Mouse (Mus musculus): ENCODE measurements around the gene Dnajc6. TPM values are rescaled to one million over a fixed set of nuclear protein-coding genes. Genes with fewer than 3 reads are reported as not detected.

Gene Dnajc6
- polyA plus RNA-seq, 1 experiment from 2014 or later: 66.1 TPM

DNA sequence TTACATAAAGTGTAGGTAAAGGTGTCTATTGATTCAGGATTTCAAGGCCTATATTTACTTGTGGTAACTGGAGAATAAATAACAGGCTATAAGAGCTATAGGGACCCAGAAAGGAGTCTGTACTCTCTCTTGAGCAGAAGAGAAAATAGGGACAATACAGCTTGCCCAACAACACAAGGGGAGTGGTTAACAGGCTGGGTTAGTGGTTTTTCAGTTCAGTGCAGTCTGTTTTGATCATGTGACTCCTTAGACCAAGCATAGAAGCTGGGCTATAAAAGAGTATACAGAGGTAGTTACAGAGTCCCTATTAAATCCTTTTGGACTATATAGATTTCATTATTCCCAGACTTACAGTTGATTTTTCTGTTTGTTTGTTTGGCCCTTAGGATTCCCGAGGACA, 36.3 kb upstream of the Dnajc6 start:
- Histone ChIP-seq H3K4me1 (replicated peaks; ENCODE audit: control insufficient read depth, insufficient read depth, low read length) (no peaks in the 10 kb centered on the region), H3K4me2 (replicated peaks) (no peak overlapping the region), H3K36me3 (replicated peaks; ENCODE audit: control insufficient read depth, insufficient read depth) (no peaks in the 10 kb centered on the region), H3K9ac (no peak overlapping the region), H3K4me3 (replicated peaks; ENCODE audit: low read length) (no peak overlapping the region), H3K9me3 (ENCODE audit: control insufficient read depth, low read length) (no peaks in the 10 kb centered on the region), H3K27ac (no peak overlapping the region), H3K27me3 (ENCODE audit: control insufficient read depth, insufficient read depth, low read length) (no peaks in the 10 kb centered on the region)
- WGBS: 95% methylated on average over 1 of the region's 1 CpGs
- ATAC-seq (ENCODE audit: low FRiP score): no peak
- DNase-seq (ENCODE audit: low spot score): no peak

GRCm38 (mm10) chr4:101462065-101462464, 34.4 kb upstream of the Dnajc6 start:
- Histone ChIP-seq H3K27me3 (ENCODE audit: control insufficient read depth, insufficient read depth, low read length) (no peaks in the 10 kb centered on the region), H3K4me1 (replicated peaks; ENCODE audit: control insufficient read depth, insufficient read depth, low read length) (no peaks in the 10 kb centered on the region), H3K4me3 (replicated peaks; ENCODE audit: low read length) (no peak overlapping the region), H3K9me3 (ENCODE audit: control insufficient read depth, low read length) (no peaks in the 10 kb centered on the region), H3K27ac (no peak overlapping the region), H3K9ac (no peak overlapping the region), H3K4me2 (replicated peaks) (no peak overlapping the region), H3K36me3 (replicated peaks; ENCODE audit: control insufficient read depth, insufficient read depth) (no peaks in the 10 kb centered on the region)
- WGBS: 72% methylated on average over 2 of the region's 2 CpGs
- DNase-seq (ENCODE audit: low spot score) (no peak), ATAC-seq (ENCODE audit: low FRiP score) (no peak)

DNA sequence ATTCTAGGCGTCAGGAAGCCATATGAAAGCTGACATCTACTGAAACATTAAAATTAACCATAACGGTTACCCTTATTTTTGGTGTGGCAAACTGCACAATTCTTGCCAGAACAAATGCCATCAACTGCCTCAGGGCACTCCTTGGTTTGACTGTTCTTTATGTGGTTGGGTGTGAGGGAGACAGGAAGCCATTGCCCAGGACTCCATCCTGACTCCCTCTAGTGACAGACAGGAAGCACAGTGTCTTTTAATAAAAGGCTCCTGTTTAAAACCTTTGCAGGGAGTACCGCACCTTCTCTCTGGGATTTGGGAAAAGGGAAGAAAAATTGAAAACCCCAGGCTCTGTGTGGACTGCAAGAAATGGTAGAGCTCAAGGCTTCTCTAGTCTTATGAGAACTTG, 30.2 kb upstream of the Dnajc6 start:
- H3K36me3 ChIP-seq (replicated peaks; ENCODE audit: control insufficient read depth, insufficient read depth): no peaks in the 10 kb centered on the region
- no peak overlapping the region for H3K27ac ChIP-seq
- H3K9ac ChIP-seq: no peak overlapping the region
- ATAC-seq (ENCODE audit: low FRiP score): no peak
- H3K4me3 ChIP-seq (replicated peaks; ENCODE audit: low read length): no peak overlapping the region
- WGBS: 91% methylated on average over 3 of the region's 3 CpGs
- no peaks in the 10 kb centered on the region for H3K9me3 ChIP-seq (ENCODE audit: control insufficient read depth, low read length)
- H3K4me1 ChIP-seq (replicated peaks; ENCODE audit: control insufficient read depth, insufficient read depth, low read length): no peaks in the 10 kb centered on the region
- no peak for DNase-seq (ENCODE audit: low spot score)
- no peak overlapping the region for H3K4me2 ChIP-seq (replicated peaks)
- H3K27me3 ChIP-seq (ENCODE audit: control insufficient read depth, insufficient read depth, low read length): no peaks in the 10 kb centered on the region

DNA sequence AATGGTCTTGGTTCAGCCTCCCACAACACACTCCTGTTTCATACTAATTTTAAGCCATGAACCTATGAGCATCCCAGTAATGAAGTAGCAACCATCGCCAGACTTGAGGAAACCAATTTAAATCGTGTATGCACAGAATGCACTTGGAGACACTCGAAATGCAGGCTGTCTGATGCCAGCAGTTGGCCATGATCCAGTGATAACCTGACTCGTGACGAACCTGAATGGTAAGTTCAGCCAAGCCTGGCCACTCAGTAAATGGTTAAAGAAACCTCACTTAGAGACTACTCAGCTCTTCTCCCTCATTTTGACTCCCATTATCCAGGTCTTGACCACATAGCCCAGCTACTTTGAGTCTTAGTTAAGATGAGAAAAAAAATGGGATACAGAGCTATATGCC, 27.2 kb upstream of the Dnajc6 start:
- DNase-seq (ENCODE audit: low spot score) (no peak), ATAC-seq (ENCODE audit: low FRiP score) (no peak)
- no peak overlapping the region for H3K27ac ChIP-seq
- H3K4me3 ChIP-seq (replicated peaks; ENCODE audit: low read length): no peak overlapping the region
- H3K9ac ChIP-seq: no peak overlapping the region
- no peaks in the 10 kb centered on the region for H3K27me3 ChIP-seq (ENCODE audit: control insufficient read depth, insufficient read depth, low read length)
- H3K4me2 ChIP-seq (replicated peaks): no peak overlapping the region
- no peaks in the 10 kb centered on the region for H3K4me1 ChIP-seq (replicated peaks; ENCODE audit: control insufficient read depth, insufficient read depth, low read length)
- H3K9me3 ChIP-seq (ENCODE audit: control insufficient read depth, low read length): no peaks in the 10 kb centered on the region
- 83% methylated on average over 5 of the region's 5 CpGs for WGBS
- H3K36me3 ChIP-seq (replicated peaks; ENCODE audit: control insufficient read depth, insufficient read depth): no peaks in the 10 kb centered on the region

GRCm38 (mm10) chr4:101470543-101470942, 25.9 kb upstream of the Dnajc6 start:
- DNase-seq (ENCODE audit: low spot score) (no peak), ATAC-seq (ENCODE audit: low FRiP score) (no peak)
- 71% methylated on average over 5 of the region's 5 CpGs for WGBS
- Histone ChIP-seq H3K27me3 (ENCODE audit: control insufficient read depth, insufficient read depth, low read length) (no peaks in the 10 kb centered on the region), H3K9me3 (ENCODE audit: control insufficient read depth, low read length) (no peaks in the 10 kb centered on the region), H3K4me2 (replicated peaks) (no peak overlapping the region), H3K9ac (no peak overlapping the region), H3K4me1 (replicated peaks; ENCODE audit: control insufficient read depth, insufficient read depth, low read length) (no peaks in the 10 kb centered on the region), H3K4me3 (replicated peaks; ENCODE audit: low read length) (no peak overlapping the region), H3K36me3 (replicated peaks; ENCODE audit: control insufficient read depth, insufficient read depth) (no peaks in the 10 kb centered on the region), H3K27ac (no peak overlapping the region)

GRCm38 (mm10) chr4:101472767-101473166, 23.7 kb upstream of the Dnajc6 start:
- H3K27ac ChIP-seq: no peak overlapping the region
- 95% methylated on average over 3 of the region's 3 CpGs for WGBS
- no peaks in the 10 kb centered on the region for H3K36me3 ChIP-seq (replicated peaks; ENCODE audit: control insufficient read depth, insufficient read depth)
- no peaks in the 10 kb centered on the region for H3K9me3 ChIP-seq (ENCODE audit: control insufficient read depth, low read length)
- H3K9ac ChIP-seq: no peak overlapping the region
- ATAC-seq (ENCODE audit: low FRiP score) (no peak), DNase-seq (ENCODE audit: low spot score) (no peak)
- no peaks in the 10 kb centered on the region for H3K4me1 ChIP-seq (replicated peaks; ENCODE audit: control insufficient read depth, insufficient read depth, low read length)
- no peak overlapping the region for H3K4me2 ChIP-seq (replicated peaks)
- H3K27me3 ChIP-seq (ENCODE audit: control insufficient read depth, insufficient read depth, low read length): no peaks in the 10 kb centered on the region
- H3K4me3 ChIP-seq (replicated peaks; ENCODE audit: low read length): no peak overlapping the region

- H3K27ac ChIP-seq: no peak overlapping the region
- H3K9me3 ChIP-seq (ENCODE audit: control insufficient read depth, low read length): no peaks in the 10 kb centered on the region
- no peaks in the 10 kb centered on the region for H3K4me1 ChIP-seq (replicated peaks; ENCODE audit: control insufficient read depth, insufficient read depth, low read length)
- H3K4me2 ChIP-seq (replicated peaks): no peak overlapping the region
- H3K36me3 ChIP-seq (replicated peaks; ENCODE audit: control insufficient read depth, insufficient read depth): no peaks in the 10 kb centered on the region
- no peak for ATAC-seq (ENCODE audit: low FRiP score)
- no peak for DNase-seq (ENCODE audit: low spot score)
- H3K27me3 ChIP-seq (ENCODE audit: control insufficient read depth, insufficient read depth, low read length): 0 out of 2 replicates have a peak, but pooled peaks cover 3% of the 10 kb centered on the region
- H3K9ac ChIP-seq: no peak overlapping the region
- 93% methylated on average over 8 of the region's 8 CpGs for WGBS
- no peak overlapping the region for H3K4me3 ChIP-seq (replicated peaks; ENCODE audit: low read length)
Measured at GRCm38 (mm10) chr4:101490320-101490917, 6.0 kb upstream of the Dnajc6 start.

- H3K9me3 ChIP-seq (ENCODE audit: control insufficient read depth, low read length): no peaks in the 10 kb centered on the region
- DNase-seq (ENCODE audit: low spot score) (no peak), ATAC-seq (ENCODE audit: low FRiP score) (no peak)
- no peak overlapping the region for H3K27ac ChIP-seq
- no peaks in the 10 kb centered on the region; the same call in 1 of the 2 replicates for H3K4me1 ChIP-seq (replicated peaks; ENCODE audit: control insufficient read depth, insufficient read depth, low read length)
- H3K4me3 ChIP-seq (replicated peaks; ENCODE audit: low read length): no peak overlapping the region
- 80% methylated on average over 6 of the region's 6 CpGs for WGBS
- H3K9ac ChIP-seq: no peak overlapping the region
- no peaks in the 10 kb centered on the region for H3K36me3 ChIP-seq (replicated peaks; ENCODE audit: control insufficient read depth, insufficient read depth)
- peaks cover 14% of the 10 kb centered on the region; the same call in 1 of the 2 replicates for H3K27me3 ChIP-seq (ENCODE audit: control insufficient read depth, insufficient read depth, low read length)
- H3K4me2 ChIP-seq (replicated peaks): no peak overlapping the region
Measured at GRCm38 (mm10) chr4:101491704-101492103, 4.7 kb upstream of the Dnajc6 start.

GRCm38 (mm10) chr4:101493611-101494197, 2.7 kb upstream of the Dnajc6 start:
- no peaks in the 10 kb centered on the region for H3K9me3 ChIP-seq (ENCODE audit: control insufficient read depth, low read length)
- no peak overlapping the region for H3K9ac ChIP-seq
- H3K27ac ChIP-seq: no peak overlapping the region
- no peak for ATAC-seq (ENCODE audit: low FRiP score)
- no peak overlapping the region for H3K4me2 ChIP-seq (replicated peaks)
- H3K36me3 ChIP-seq (replicated peaks; ENCODE audit: control insufficient read depth, insufficient read depth): no peaks in the 10 kb centered on the region
- no peak for DNase-seq (ENCODE audit: low spot score)
- no peak overlapping the region for H3K4me3 ChIP-seq (replicated peaks; ENCODE audit: low read length)
- no peaks in the 10 kb centered on the region; the same call in 1 of the 2 replicates for H3K4me1 ChIP-seq (replicated peaks; ENCODE audit: control insufficient read depth, insufficient read depth, low read length)
- peaks cover 31% of the 10 kb centered on the region for H3K27me3 ChIP-seq (ENCODE audit: control insufficient read depth, insufficient read depth, low read length)

DNA sequence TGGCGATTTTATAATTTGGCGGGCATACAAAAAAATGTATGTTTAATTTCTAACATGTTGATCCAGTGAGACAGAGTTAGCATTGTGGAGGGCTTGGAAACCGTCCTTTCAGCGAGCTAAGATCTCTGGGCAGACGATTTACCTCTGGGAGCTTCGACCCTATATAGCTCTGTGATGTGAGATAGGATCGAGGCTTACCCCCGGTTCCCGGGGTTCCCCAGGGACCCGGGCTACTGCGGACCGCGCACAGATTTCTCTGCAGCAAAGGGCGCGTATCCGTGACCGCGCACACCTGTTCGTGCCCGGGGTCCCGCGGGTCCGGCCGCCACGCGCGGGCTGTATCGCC, 287 bp upstream of the Dnajc6 start:
- H3K4me2 ChIP-seq (replicated peaks): peak overlapping the region; percentile 97
- ATAC-seq (ENCODE audit: low FRiP score): peak; percentile 60

More for the DNA sequence above, 287 bp upstream of the Dnajc6 start:
- no peak for DNase-seq (ENCODE audit: low spot score)
- whole genome bisulfite sequencing: 2% methylated on average over 28 of the region's 28 CpGs
- H3K36me3 ChIP-seq (replicated peaks; ENCODE audit: control insufficient read depth, insufficient read depth): no peaks in the 10 kb centered on the region
- H3K4me1 ChIP-seq (replicated peaks; ENCODE audit: control insufficient read depth, insufficient read depth, low read length): no peaks in the 10 kb centered on the region; the same call in 1 of the 2 replicates
- H3K4me3 ChIP-seq (replicated peaks; ENCODE audit: low read length): peak overlapping the region; percentile 72
- peak overlapping the region; percentile 76 for H3K9ac ChIP-seq
- H3K27ac ChIP-seq: no peak overlapping the region
- H3K9me3 ChIP-seq (ENCODE audit: control insufficient read depth, low read length): no peaks in the 10 kb centered on the region
- peaks cover 31% of the 10 kb centered on the region for H3K27me3 ChIP-seq (ENCODE audit: control insufficient read depth, insufficient read depth, low read length)

All from hindbrain, embryonic 14.5 days (tissue).